Mouse (Mus musculus) limb, embryonic 14.5 days (tissue): ENCODE data around the gene Polr3g. TPM values are rescaled to one million over a fixed set of nuclear protein-coding genes. Genes with fewer than 3 reads are reported as not detected.

Source experiments
- ATAC-seq: fragments of 200-750 bp; cut with Nextera tagmentation; 2 replicates; pipeline ENCODE4 v1.8.0; 2017; ENCODE audit warnings: low read depth, moderate number of reproducible peaks, moderate TSS enrichment; ENCODE audit not compliant: low FRiP score
- DNase-seq: peaks from one replicate; pipeline ENCODE4 v3.0.0-alpha.2; 2015; ENCODE audit warnings: low spot score
- H3K27ac ChIP-seq: fragments of 300-500 bp; sonication (generic); replicated peaks from 2 replicates; pipeline ENCODE4 v1.5.1; 2014; ENCODE audit warnings: low read depth, mild to moderate bottlenecking, low read length, moderate library complexity, mixed read lengths
- H3K27me3 ChIP-seq: fragments of 300-500 bp; sonication (generic); 2 replicates; pipeline ENCODE4 v1.6.1; 2014; ENCODE audit warnings: low read length, mixed read lengths; ENCODE audit not compliant: control insufficient read depth, insufficient read depth
- H3K36me3 ChIP-seq: fragments of 300-500 bp; sonication (generic); 2 replicates; pipeline ENCODE4 v1.6.1; 2014; ENCODE audit warnings: mild to moderate bottlenecking, low read length, moderate library complexity, mixed read lengths; ENCODE audit not compliant: control insufficient read depth, insufficient read depth
- H3K4me1 ChIP-seq: fragments of 300-500 bp; sonication (generic); 2 replicates; pipeline ENCODE4 v1.6.1; 2014; ENCODE audit warnings: antibody characterized with exemption, low read length, mixed read lengths; ENCODE audit not compliant: control insufficient read depth, insufficient read depth
- H3K4me2 ChIP-seq: fragments of 300-500 bp; sonication (generic); replicated peaks from 2 replicates; pipeline ENCODE4 v1.6.1; 2014; ENCODE audit warnings: low read depth, mild to moderate bottlenecking, low read length, moderate library complexity; ENCODE audit not compliant: severe bottlenecking
- H3K4me3 ChIP-seq: fragments of 300-500 bp; sonication (generic); replicated peaks from 2 replicates; pipeline ENCODE4 v1.5.1; 2014; ENCODE audit warnings: low read length
- H3K9ac ChIP-seq: fragments of 300-500 bp; sonication (generic); 2 replicates; pipeline ENCODE4 v1.6.1; 2014; ENCODE audit warnings: mild to moderate bottlenecking, low read depth, low read length, moderate library complexity; ENCODE audit not compliant: severe bottlenecking
- H3K9me3 ChIP-seq: fragments of 300-500 bp; sonication (generic); 2 replicates; pipeline ENCODE4 v1.6.1; 2016; ENCODE audit warnings: low read length; ENCODE audit not compliant: control insufficient read depth
- POLR2A ChIP-seq: fragments of 200-500 bp; IDR thresholded peaks from 2 replicates; pipeline ENCODE4 v1.8.0; 2012; ENCODE audit warnings: inconsistent platforms, mild to moderate bottlenecking, moderate library complexity, borderline replicate concordance; ENCODE audit not compliant: insufficient read depth, insufficient read length; ENCODE audit errors: extremely low read depth
- WGBS: fragments of 180-500 bp; shearing (Covaris S2); extraction: QIAGEN DNeasy Blood & Tissue Kit; methylation state at CpG from one replicate; pipeline ENCODE4 v1.1.7; 2014; 5-methylcytosine and 5-hydroxymethylcytosine counted together
- polyA plus RNA-seq, 2 experiments: library from polyadenylated mRNA; depleted of rRNA in 1 of 2; stranded (reverse) in 1 of 2; unstranded in 1 of 2; fragments of >200 nt; fragmentation: Nextera tagmentation in 1 of 2; extraction: Ambion mirVana in 1 of 2; gene quantifications; 2 replicates each; pipeline versions ENCODE4 v1.2.1 to v1.2.3; 2012 to 2014

Polr3g gene
- polyA plus RNA-seq, 2 experiments = 15.0 to 31.1 TPM

DNA sequence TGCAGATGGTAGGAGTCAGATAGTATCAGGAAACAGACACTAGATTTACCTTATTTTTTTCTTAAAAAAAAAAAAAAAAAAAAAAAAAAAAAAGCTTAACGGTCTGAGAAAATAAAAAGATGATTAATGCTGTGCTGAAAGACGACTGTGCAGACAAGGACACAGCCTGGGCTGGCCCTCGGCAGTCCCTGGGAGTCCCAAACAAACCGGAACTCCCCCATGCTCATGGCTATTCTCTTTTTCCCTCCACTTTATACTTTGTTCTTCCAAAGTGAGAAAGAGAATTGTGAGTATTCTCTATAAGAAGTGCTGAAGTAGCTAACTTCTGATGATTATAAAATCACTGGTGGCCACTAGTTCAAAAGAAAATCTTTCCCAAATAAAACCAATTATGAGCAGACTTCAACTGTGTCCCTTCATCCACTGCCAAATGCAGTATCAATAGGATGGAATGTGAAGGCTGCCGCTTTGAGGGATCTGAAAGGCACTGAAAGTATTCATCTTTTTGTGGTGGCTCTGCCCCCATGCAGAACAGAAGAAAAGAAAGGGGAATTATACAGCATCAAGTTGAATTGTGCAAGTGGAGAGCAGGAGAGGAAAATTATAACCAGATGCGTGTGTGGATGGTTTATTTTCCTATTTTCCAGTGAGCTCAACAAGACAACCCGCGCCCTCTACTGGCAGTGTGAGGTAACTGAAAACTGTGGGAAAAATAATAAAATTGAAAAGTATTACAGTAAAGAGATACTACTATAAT lies 69.3 kb downstream of the Polr3g start:
- Histone ChIP-seq H3K4me2 (peak overlapping the region; percentile 32; the same call in 1 of the 2 replicates), H3K27ac (peak overlapping the region; percentile 55; the same call in 1 of the 2 replicates), H3K9me3 (no peaks in the 10 kb centered on the region), H3K4me1 (peaks cover 9% of the 10 kb centered on the region; the same call in 1 of the 2 replicates), H3K36me3 (no peaks in the 10 kb centered on the region), H3K4me3 (no peak overlapping the region), H3K9ac (no peak overlapping the region), H3K27me3 (no peaks in the 10 kb centered on the region)
- peak; percentile 58 for ATAC-seq
- DNase-seq = peak; percentile 89
- 17% methylated on average over 8 of the region's 8 CpGs for WGBS
- no peak for TF ChIP-seq POLR2A

DNA sequence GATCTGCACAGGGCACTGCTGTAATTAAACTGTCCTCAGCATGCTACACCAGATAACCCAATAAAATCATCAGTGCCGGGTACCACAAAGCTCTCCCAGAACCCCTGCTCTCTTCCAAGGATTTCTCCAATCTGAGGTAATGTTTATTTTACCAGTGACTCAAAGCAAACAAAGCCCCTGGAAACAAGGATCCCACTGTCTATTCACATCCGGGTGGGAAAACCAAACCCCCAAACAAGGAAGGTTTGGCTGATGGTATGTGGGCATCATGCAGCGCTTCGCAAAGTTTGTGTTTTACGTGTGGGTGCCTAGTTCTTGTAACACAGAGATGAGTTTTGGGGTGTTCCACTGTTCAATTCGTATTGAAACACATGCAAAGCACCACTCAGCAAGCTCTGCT lies 69.9 kb downstream of the Polr3g start:
- ATAC-seq (no peak; the same call in 1 of the 2 replicates), DNase-seq (no peak)
- Histone ChIP-seq H3K27me3 (no peaks in the 10 kb centered on the region), H3K4me1 (peaks cover 9% of the 10 kb centered on the region; the same call in 1 of the 2 replicates), H3K36me3 (no peaks in the 10 kb centered on the region), H3K4me3 (no peak overlapping the region), H3K9me3 (no peaks in the 10 kb centered on the region), H3K27ac (no peak overlapping the region), H3K9ac (no peak overlapping the region), H3K4me2 (no peak overlapping the region)
- WGBS = 47% methylated on average over 6 of the region's 6 CpGs
- TF ChIP-seq POLR2A = no peak

DNA sequence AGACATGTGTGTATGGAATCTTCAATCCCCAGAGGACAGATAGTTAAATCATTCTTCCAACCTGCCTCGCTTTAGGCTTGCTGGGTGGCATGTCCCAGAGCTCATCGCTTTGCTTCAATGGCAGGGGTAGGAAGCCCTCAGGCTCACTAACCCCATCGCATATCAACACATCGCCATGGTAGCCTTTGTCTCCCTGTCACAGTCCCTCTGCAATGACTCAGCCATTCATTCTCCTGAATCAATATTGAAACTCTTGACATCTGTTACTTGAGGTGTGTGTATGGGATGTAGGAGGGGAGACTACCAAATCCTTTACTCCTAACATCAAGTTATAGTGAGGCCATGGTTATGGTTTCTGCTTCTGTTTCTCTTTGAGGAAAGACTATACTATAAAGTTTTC lies 71.2 kb downstream of the Polr3g start:
- WGBS = 45% methylated on average over 4 of the region's 4 CpGs
- Histone ChIP-seq H3K4me2 (no peak overlapping the region), H3K4me3 (no peak overlapping the region), H3K9ac (no peak overlapping the region), H3K36me3 (no peaks in the 10 kb centered on the region), H3K4me1 (peaks cover 9% of the 10 kb centered on the region; the same call in 1 of the 2 replicates), H3K27me3 (no peaks in the 10 kb centered on the region), H3K27ac (no peak overlapping the region), H3K9me3 (no peaks in the 10 kb centered on the region)
- ATAC-seq = no peak
- DNase-seq = no peak
- no peak for TF ChIP-seq POLR2A

- WGBS = 3% methylated on average over 29 of the region's 42 CpGs
- TF ChIP-seq POLR2A = no peak
- Histone ChIP-seq H3K27me3 (peaks cover 26% of the 10 kb centered on the region), H3K9me3 (no peaks in the 10 kb centered on the region), H3K27ac (no peak within 1 kb of the TSS), H3K4me1 (peaks cover 3% of the 10 kb centered on the region; the same call in 1 of the 2 replicates), H3K36me3 (no peaks in the 10 kb centered on the region), H3K4me3 (peak within 1 kb of the TSS; percentile 39), H3K4me2 (peak within 1 kb of the TSS; percentile 72), H3K9ac (peak within 1 kb of the TSS; percentile 34; the same call in 1 of the 2 replicates)
- ATAC-seq (peak; percentile 91), DNase-seq (peak; percentile 37)
These were observed 77.9 kb downstream of the Polr3g start, which contains the start of gene Adgrv1 for GRCm38 (mm10) chr13:81632720-81633415. Gene Adgrv1, minus strand, starts transcription at chr13:81633154.

- no peak overlapping the region for H3K9ac ChIP-seq
- no peaks in the 10 kb centered on the region for H3K36me3 ChIP-seq
- peaks cover 3% of the 10 kb centered on the region; the same call in 1 of the 2 replicates for H3K4me1 ChIP-seq
- no peak for ATAC-seq
- H3K4me3 ChIP-seq = no peak overlapping the region
- TF ChIP-seq POLR2A = no peak
- H3K27me3 ChIP-seq = peaks cover 26% of the 10 kb centered on the region
- no peaks in the 10 kb centered on the region for H3K9me3 ChIP-seq
- no peak for DNase-seq
- WGBS = 71% methylated on average over 5 of the region's 5 CpGs
- H3K27ac ChIP-seq = no peak overlapping the region
- no peak overlapping the region for H3K4me2 ChIP-seq
These were observed 80.2 kb downstream of the Polr3g start for GRCm38 (mm10) chr13:81630566-81630965.
